Mouse (Mus musculus): ENCODE data around the gene Gm5105.

GRCm38 (mm10) chr3:138016810-138017209 lies 50.4 kb downstream of the Gm5105 start:
- TF ChIP-seq TAL1 (IDR thresholded peaks at IDR 0.05; ENCODE audit: low read length), result no peak
- no peak for TF ChIP-seq GATA1 (IDR thresholded peaks at IDR 0.05; ENCODE audit: low read length)
